Mouse (Mus musculus): Measurements from ENCODE around the gene Dis3l2.
A peak's percentile ranks its signal among the peaks of the same experiment; 100 is the strongest.

The Dis3l2 gene

DNA sequence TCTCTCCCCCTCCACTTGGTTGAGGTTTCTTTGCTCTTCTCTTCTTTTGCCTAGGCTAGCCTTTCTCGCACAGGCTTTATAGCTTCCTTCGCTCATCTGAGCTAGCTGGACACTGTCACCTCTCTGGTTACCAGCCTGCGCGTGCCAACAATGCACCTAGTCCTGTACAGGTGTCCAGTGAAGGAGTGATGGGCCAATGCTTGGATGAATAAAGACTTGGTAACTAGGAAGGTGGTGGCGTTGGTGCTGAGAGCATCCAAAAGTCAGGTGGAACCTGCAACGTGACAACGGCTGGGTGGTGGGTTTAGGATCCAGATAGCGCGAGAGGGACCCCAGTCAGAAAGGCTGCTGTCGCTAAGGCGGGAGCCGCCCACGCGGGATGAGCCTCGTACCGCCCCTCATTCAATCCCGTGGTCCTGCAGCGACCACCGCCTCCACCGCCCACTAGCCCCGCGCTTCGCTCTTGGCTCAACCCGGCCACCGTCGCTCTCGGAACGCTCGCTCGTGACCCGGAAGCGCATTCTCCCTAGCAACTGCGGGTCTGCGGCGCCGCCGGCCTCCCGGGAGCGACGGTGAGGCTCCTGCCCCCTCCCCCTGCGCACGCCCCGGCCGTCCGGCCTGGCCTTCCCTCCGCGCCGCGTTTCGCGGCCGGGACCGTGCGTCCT lies at the start of gene Dis3l2:
TSS of gene Dis3l2 (plus strand) at position 509 of the 665 bp plus-strand sequence.
- peak; percentile 82 to 88 for DNase-seq (ENCODE audit: low spot score in 2 of 2)

DNA sequence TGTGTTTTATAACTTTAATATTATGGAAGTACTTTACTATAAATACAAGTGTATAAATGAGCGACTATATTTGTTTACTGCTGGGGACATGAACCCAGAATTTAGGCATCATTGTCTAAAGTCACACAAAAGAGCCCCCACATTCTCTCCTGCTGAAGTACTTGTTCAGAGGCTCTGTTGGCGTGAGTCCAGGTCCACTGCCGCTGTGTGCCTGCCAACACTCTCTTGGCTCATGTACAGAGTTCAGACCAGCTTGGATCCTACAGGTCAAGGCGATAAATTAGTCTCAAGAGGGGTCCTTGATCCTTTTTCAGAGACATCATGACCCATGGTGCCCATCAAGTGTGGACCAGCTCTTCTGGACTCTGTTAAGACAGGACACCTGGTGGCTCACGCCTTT lies 46.5 kb upstream of the Dis3l2 start:
- peak in 1 of 2 experiments; percentile 32 for DNase-seq (ENCODE audit: low spot score in 2 of 2)

DNA sequence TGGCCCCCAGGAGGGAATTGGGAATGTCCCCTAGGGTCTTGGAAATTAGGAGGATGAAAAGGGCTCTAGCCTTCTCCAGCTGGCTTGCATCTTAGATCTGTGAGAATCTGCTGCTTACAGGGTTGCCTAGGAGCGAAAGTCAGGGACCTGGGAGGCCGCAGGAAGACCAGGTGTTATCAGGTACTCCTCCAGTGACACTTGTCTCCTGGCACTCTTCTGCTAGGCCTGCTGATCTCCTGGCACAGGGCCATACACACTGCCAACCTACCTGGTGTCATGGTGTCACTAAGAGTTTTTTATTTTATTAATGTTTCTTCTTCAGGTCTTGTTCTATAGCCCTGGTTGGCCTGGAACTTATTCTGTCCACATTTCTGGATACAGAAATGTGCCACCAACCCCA lies 38.5 kb upstream of the Dis3l2 start:
- DNase-seq (ENCODE audit: low spot score in 2 of 2), result no peak

DNA sequence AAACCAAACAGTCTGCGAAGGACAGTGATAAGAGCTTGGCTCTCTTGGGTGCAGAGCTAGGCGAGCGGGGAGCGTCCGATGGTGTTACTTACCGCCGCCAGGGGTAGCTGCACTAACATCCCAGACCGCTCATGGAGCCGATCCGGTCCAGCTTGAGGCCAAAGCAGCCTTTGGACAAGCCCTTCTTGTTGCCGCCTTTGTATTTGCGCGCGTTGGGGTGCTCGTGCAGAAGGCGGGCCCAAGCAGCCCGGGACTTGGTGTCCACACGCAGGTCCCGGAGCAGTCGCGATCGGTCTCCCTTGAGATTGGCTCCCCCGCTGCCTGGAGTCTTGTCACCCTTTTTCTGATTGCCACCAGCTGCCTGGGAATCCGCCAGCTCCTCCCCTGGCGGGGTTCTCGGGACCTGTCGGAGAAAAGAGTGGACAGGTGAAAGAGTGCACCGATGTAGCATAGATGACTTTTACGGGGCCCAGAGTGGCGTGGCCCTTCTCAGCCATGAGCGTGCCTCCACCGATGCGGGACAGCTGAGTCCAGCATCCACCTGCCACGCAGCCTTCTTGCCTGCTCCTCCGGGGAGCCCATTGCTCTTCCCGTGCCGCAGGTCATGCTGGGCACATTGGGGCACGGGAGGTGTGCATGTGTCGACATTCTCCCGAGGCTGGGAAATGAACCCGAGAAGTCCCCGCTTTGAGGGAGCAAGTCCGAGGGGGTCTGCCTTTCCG lies 33.9 kb upstream of the Dis3l2 start:
- peak; percentile 46 to 65 for DNase-seq (ENCODE audit: low spot score in 2 of 2)

DNA sequence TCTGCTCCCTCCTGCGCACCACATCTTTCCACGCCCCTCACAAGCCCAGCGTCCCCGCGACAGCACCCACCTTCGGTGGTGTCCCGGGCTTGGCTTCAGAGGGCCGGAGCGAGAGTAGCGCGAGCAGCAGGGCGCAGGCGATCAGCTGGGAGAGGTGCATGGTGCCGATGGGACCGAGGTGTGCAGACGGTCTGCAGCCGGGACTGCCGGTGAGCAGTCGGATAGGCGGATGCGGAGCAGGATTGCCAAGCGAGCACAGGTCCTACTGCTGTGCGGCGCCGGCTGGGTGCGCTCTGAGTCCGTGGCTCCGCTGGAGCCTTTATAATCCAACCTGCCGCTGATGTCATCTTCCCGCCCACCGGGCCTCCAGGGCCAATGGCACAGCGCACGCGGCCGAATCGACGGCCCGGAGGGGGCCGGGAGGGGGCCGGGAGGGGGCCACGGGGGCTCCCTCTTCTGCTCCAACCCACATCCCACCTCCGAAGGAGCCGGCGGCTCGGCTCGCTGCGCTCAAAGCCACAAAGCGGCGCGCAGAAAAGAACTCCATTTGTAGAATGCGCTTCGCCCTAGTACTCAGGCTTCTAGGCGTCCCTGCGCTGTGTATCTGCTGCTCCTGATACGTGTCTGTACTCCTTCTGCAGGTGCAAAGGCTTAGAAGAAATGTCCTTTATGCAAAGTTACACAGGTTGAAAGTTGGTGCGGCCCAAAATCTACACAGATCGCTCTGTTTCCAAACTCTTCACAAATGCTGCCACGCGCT lies 33.1 kb upstream of the Dis3l2 start, which contains the start of gene Nppc:
TSS of gene Nppc (minus strand) at position 293 of the 760 bp plus-strand sequence.
- peak in 1 of 2 experiments; percentile 52 for DNase-seq (ENCODE audit: low spot score in 2 of 2)

DNA sequence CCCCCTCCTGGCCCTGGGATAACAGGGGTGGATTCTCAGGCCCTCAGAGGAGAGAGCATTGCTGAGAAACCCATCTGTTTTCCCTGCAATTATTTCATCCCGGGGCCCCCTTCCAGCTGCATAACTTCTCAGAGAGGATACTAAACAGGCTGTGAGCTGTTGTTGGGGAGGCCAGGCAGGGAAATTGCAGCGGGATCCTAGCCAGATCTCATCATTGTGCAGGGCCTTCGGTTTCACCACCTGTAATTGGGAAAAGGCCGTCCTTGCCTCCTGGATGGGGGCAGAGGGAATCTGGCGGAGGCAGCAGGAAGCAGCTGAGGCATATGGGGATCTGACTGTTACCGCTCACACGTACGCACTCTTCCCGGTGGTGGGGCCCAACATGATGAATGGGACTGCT lies 29.2 kb upstream of the Dis3l2 start:
- no peak for DNase-seq (ENCODE audit: low spot score in 2 of 2)

DNA sequence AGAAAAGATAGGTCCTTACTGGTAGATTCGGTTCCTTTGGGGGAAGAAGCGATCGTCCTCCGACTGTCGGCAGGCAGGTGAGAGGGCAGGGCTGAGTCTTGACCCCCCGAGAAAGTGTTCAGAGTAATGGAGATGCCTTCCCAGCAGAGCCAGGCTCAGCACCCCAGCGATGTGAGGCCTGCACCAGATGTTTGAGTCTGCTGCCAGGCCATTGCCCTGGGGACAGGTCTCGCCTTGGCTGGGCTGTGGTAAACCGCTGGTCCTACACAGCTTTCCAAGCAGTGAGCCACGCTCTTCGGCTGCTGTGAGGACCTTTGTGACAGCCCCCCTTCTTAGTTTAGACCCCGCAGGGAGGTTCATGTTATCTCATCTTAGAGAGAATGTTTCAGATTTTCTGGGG lies 28.5 kb upstream of the Dis3l2 start:
- no peak for DNase-seq (ENCODE audit: low spot score in 2 of 2)

DNA sequence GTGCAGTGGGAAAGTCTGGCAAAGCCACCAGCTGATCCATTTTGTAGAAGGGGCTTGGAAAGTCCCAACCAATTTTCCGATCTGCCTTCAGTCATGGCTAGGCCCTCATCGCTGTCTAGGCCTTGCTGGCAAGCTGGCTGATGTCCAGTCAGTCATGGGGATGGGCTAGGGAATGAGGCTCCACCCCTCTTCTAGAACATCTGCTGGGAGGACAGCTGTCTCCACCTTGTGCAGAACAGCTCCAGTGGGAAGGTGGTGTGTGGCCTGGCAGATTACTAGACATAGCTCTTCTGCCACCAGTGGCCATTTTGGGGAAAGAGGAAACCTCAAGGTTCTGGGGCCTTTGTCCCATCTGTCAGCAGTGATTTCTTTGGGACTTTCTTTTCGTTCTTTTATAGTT lies 26.0 kb upstream of the Dis3l2 start:
- DNase-seq (ENCODE audit: low spot score in 2 of 2), result no peak

DNA sequence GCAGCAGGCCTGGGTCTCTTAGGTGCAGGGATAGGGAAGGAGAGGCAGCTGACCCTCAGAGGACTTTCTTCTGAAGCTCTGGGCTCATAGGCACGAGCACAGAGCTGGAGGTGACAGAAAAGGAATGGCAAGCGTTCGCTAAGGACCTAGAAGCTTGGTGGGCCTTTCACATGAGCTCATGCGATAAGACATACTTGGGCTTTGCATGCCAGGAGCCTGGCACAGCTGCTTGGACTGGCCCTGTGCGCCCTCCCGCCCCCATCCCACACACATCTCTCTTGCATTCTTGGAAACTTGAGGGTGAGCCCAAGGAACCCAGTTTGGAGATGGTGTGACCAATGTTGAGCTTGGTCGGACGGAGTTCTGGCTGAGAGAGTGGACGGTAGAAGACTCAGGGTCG lies 24.9 kb upstream of the Dis3l2 start:
- DNase-seq (ENCODE audit: low spot score in 2 of 2), result no peak

DNA sequence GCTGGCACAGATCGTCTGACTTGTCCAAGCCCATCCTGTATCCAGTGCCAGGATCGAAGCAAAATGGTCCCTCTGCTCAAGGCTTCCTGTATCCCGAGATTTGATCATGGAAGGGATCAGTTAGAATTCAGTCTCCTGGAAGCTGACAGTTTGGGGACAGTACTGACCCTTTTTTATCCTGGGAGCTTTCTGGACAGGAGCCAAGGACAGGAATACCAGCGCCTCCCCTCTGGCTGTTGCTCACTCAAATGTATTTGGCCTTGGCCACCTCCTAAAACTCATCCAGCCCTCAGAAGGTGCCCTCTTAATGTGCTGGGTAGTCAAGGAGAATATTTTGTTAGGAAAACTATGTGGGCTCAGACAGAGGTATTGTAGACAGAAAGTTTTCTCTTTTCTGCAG lies 16.4 kb upstream of the Dis3l2 start:
- no peak for DNase-seq (ENCODE audit: low spot score in 2 of 2)

DNA sequence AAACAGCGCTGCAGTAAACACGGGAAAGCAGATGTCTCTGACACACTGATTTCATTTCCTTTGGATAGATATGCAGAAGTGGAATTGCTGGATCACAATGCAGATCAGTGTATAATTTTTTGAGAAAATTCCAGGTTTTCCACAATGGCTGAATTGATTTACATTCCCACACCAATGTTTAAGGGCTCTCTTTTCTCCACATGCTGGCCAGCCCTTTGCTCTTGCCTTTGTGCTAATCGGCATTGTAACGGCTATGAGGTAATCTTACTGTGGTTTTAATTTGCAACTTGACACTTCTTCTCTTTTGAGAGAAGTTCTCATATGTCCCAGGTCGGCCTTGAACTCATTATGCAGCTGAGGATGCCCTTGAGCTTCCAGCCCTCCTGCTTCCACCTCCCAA lies 12.6 kb upstream of the Dis3l2 start:
- DNase-seq (ENCODE audit: low spot score in 2 of 2), result no peak

DNA sequence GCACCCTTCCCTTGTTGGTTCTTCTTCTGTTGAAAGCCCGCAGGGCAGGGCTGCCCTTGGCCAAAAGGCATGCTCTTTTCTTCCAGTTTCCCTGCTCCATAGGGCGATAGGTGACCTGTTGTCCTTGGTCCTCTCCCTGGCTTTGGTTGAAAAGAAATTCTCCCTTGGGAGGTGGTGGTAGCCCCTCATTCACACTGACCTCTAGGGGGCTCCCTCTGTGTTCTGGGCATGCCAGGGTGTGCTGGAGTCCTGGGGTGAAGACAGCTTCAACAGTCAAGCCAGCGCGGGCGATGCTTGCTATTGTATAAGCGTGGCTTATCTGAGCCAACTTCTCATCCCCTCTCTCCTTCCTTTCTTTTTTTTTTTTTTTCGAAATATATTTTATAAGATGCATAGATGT lies 6.7 kb upstream of the Dis3l2 start:
- no peak for DNase-seq (ENCODE audit: low spot score in 2 of 2)

DNA sequence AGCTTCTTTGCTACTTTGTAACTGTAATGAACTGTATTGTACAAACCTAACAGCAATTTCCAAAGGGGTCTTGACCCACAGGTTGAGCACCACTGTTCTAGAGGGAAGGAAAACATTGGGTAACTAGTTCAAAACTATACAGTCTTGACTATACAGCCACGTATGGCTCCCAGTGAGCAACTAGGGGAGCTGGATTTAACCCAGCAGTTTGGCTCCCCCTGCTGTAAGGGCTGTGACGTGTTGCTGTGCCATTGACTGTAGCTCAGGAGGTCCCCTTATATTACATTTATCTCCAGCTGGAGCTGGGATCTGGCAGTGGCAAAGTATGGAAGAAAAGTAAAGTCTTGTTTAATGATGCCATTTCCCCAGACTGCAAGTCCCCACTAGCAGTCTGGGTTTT lies 4.9 kb upstream of the Dis3l2 start:
- no peak for DNase-seq (ENCODE audit: low spot score in 2 of 2)

DNA sequence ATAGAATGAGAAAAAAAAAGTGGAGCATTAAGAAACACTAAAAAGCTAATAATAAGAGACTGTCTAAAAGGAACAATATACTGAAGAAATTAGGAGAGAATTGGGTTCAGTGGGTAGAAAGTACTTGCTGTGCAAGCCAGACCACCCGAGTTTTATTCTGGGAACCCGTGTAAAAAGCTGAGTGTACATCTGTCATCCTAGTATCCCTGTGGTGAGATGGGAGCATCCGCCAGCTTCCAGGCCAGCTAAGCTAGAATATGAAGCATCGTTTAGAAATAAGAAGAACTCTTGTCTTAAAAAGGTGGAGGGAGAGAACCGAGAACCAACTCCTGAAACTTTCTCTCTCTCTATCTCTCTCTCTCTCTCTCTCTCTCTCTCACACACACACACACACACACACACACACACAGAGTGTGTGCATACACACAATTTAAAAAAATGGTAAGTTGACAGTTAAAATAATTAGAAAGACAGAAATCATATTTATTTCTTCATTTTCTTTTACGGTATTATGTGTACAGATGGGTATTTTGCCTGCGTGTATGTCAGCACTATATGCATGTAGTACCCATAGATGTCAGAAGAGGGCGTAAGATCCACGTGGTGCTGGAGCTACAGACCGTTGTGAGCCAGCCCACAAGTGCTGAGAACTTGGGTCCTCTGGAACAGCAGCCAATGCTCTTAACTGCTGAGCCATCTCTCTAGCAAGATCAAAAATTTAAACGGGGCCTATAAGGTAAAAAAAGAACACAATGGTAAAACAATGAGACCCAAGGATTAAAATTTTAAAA lies 4.1 kb upstream of the Dis3l2 start:
- no peak for DNase-seq (ENCODE audit: low spot score in 2 of 2)

DNA sequence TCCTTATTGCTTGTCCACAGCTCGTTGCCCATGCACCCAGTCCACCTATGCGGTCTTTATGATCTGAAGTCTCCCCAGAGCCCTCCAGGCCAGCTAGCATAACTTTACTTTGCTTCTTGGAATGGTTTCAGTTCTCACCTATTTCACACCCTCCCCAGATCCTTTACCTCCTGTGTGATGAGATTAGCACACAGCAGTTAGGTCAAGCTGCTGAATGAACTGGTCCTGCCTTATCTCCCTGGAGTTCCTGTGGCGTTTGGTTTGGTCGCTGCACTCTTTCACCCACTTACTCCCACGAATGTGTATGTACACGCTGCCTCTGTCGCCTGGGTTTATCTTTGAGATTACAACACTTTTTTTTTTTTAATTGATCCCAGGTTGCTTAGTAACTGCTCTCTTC lies 3.2 kb upstream of the Dis3l2 start:
- no peak for DNase-seq (ENCODE audit: low spot score in 2 of 2)

DNA sequence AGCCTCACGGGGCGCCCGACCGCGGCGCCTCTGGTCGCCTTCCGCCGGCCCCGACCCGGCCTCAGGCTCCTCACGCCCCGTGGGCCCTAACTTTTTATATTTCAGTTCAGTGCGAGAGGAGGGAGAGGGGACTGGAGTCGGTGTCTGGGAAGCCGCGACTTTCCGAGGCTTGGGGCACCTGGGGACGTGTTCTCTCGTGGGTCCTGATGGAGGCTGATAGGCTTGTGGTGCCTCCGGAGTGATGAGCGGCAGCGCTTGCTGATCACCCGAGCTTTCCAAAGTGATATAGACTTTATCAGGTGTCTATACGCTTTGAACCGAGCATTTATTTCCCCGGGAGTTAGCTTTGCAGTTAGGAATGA lies 338 bp downstream of the Dis3l2 start:
- DNase-seq (ENCODE audit: low spot score in 2 of 2), result no peak

DNA sequence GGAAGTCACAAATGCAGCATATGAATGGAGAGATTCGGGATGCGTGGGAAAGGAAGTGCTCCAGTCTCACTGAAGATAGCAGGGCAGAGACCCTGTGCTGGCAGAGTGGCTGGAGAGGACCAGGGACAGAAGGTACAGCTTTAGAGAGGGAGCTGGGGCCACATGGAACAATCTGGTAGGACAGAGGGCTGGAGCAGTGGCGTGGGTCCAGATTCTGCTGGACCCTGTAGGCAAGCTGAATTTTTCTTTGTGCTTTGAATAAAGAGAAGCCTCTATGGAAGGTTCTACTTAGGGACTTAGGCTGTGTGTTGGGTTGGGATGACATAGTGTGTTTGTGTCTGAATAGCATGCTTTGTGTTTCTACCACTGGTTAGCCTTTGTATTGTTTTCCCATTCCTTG lies 1.9 kb downstream of the Dis3l2 start:
- DNase-seq (ENCODE audit: low spot score in 2 of 2), result no peak

DNA sequence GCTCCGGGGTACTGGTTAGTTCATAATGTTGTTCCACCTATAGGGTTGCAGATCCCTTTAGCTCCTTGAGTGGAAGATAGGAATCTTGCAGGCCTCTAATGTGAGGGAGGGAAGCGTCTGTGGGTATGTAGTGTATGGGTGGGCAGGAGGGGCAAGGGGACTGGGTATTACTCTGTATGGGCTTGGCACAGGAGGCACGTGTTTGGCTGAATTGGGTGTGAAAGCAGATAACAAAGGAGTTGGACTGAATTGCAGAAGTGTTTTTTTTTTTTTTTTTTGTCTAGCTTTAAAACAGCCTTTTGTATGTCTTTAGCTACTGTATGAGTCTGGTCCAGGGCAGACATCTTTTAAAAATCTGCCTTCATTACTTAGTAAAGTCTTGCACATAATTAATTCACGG lies 5.9 kb downstream of the Dis3l2 start:
- DNase-seq (ENCODE audit: low spot score in 2 of 2), result no peak

DNA sequence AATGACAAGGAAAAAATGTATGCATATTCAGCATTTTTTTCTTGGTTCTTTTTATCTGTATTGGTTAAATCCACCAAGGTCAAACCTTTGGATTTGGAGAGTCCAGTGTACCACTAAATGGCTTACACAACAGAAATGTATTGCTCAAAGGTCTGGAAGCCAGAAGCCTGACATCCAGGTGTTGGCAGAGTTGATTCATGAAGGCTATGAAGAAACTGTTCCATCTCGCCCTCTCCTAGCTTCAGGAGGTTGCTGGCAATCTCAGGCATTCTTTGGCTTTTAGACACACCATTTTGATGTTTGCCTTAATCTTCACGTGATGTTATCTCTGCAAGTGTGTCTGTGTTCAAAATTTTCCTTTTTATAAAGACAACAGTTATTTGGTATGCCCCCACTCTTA lies 8.4 kb downstream of the Dis3l2 start:
- DNase-seq (ENCODE audit: low spot score in 2 of 2), result no peak

DNA sequence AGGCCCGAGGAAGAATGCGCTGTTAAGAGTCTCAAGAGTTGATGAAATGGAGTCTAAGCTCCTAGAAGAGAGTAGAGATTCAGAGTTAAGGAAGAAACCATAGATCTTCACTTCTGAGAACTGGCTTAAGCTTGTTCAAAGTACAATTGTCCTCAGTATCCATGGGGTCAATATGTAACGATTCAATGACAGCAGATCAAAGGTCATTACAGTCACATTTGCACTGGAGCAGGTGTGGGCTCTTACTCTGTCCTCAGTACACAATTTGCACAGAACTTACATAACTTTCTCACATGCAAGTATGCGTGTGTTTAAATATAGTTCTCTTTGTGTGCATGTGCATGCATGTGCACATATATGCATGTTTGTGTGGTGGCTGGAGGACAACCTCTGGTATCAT lies 9.4 kb downstream of the Dis3l2 start:
- no peak for DNase-seq (ENCODE audit: low spot score in 2 of 2)

DNA sequence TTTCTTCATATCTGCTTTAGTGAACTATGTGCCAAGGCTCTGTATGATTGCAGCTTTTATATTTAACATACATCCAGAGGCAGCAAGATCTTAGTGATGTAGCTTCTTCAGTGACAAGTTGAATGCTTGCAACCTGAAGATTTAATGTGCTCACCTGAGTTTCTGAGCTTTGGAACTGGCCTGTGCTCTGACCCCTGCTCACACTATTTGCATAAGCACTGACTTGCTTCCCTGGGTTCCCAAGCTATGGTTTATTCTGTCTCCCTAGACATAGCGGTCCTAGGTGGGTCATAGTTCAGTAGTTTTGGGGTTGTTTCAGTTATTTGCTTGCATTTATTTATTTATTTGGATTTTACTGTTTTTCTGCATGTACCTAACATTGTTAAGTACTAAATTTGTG lies 14.6 kb downstream of the Dis3l2 start:
- no peak for DNase-seq (ENCODE audit: low spot score in 2 of 2)

DNA sequence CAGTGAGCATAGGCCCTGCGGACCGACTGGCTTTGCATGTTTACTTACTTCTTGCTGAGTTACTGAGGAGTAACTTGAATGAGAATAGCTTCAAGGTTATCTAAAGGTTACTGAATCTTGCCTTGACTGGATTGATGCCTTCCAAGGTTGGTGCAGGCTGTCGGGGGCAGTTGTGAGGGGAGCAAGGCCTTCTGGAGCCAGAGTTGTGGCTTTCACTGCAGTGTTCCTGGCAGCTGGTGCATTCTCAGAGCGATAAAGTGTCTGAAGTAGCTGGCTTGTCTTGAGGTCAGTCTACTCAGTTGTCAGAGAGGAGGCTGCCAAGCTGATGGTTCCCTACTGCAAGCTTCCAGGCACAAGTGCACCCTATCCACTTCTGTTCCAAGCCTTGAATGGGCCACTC lies 15.8 kb downstream of the Dis3l2 start:
- DNase-seq (ENCODE audit: low spot score in 2 of 2), result no peak

All from cerebellum, postnatal 4 days (tissue).